Mouse (Mus musculus) layer of hippocampus, postnatal 14 days (tissue): ENCODE data around the gene Abhd16b. TPM values are rescaled to one million over a fixed set of nuclear protein-coding genes. Genes with fewer than 3 reads are reported as not detected.
"Not testable (repeated sequence)": the region's sequence is repeated elsewhere in the genome, so short reads cannot be mapped to it uniquely, and the experiment has no call there.

Experiments
- DNase-seq, 2 experiments: peaks; one replicate each; pipeline ENCODE4 v3.0.0; 2021 to 2022; ENCODE audit warnings: low spot score in 2 of 2, mixed read lengths in 1 of 2
- total RNA-seq, 2 experiments: library from RNA; stranded (reverse); gene quantifications; 2 replicates each; pipeline ENCODE4 v1.2.3; 2021

Abhd16b gene
- total RNA-seq, 2 experiments from 2014 or later: not detected

GRCm38 (mm10) chr2:181485741-181486140, 7.3 kb upstream of the Abhd16b start:
- no peak for DNase-seq

DNA sequence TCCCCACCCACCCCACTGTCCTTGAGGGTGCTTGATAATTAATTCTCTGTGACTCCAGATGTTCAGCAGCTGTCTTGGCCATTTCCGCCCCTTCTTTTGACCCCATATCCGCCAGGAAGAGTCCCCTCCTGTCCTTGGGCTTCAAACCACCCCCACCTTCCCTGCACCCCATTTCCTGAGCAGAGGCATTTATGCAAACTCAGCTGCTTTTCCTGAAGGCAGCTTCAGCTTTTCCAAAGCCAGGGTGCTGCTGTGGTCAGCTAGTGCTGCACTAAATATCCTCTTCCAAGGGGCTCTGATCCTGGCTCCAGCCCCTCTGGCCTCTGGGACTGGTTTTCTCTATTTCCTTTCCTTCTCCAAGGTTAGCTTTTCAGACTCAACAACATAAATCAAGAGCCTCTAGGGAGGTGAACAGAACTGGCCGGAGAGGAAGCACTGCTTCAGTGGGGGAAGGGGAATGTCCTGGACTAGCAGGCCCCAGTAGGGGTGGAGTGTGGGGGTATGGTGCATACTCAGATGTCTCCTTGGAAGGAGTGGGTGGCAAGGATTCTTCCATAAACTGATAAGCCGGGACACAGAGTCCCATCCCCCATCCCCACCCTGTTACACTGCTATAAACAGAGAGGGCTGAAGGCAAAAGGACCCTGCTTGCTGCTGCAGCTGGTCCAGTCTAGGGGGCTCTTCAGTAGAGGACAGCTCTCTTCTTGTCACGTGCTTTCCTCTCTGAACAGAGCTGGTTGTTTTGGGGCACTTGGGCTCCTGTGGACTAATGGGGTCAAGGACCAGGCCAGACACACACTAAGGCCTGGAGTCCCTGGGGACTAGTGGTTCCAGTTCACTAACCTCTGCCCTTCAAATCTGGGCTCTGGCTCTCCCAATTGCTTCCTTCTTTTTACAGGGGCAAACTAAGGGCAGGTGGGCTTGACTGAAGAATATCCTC, 5.4 kb upstream of the Abhd16b start:
- no peak for DNase-seq

GRCm38 (mm10) chr2:181491432-181492205, 1.4 kb upstream of the Abhd16b start:
- DNase-seq: no peak

DNA sequence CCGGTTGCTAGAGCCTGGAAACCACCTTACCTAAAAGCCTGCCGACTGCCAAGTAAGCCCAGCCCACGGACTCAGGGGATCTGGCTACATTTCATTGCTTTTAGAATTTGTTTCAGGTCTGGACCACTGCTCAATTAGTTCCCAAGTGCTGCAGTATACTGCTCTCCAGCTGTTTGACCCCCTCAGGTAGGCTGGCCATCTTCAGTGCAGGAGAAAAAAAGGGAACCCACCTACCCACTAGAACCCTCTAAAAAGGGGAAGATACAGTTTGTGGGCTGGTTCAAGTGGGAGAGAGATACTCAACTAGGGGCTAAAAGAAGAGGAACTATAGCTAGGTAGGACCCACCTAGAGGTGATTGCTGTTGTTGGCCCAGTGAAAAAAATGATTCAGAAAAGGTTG, 800 bp upstream of the Abhd16b start:
- DNase-seq: no peak

- no peak for DNase-seq
Observed at GRCm38 (mm10) chr2:181494266-181494945, 1.4 kb downstream of the Abhd16b start.

- not testable (repeated sequence) for DNase-seq
Observed at GRCm38 (mm10) chr2:181495845-181496244, 2.8 kb downstream of the Abhd16b start.

GRCm38 (mm10) chr2:181496281-181496680, 3.3 kb downstream of the Abhd16b start:
- peak; percentile 42 to 63 for DNase-seq

- DNase-seq: peak; percentile 85 to 95
Observed at GRCm38 (mm10) chr2:181496831-181497547, 4.0 kb downstream of the Abhd16b start, which contains the start of gene Tpd52l2. Tpd52l2 (plus strand) TSS chr2:181497142.

DNA sequence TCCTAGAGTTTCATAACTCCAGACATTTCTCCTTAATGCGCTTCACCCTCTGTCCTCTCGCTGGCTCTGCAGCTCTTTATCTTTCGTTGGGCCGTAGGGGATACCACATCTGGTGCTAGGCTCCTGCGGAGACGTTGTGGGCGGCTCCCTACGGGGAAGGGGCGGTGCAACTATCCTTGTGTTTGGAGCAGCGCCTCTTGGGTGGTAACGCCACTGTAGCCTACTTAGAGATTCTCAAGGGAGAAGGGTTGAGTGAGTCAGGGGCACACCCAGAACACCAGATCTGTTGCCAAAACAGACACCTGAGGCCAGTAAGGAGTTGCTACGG, 4.5 kb downstream of the Abhd16b start:
- no peak for DNase-seq

DNA sequence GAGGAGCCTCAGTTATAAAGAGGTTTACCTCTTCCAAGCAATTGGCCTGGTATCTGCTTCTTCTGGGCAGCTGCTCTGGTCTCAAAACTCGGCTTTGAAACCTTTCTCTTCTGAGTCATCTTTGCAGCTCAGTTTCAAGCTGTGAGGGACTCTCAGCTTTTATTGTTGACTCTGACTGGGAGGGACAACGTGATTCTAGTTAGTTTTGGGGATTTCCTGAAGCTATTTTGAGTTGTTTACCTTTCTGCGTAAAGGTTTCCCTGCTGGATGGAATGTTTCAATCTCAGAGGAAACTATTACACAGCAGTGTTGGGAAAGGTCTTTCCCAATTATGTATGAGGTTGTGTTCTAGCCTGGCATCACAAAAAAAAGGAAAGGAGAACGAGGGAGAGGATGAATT, 5.6 kb downstream of the Abhd16b start:
- no peak for DNase-seq

DNA sequence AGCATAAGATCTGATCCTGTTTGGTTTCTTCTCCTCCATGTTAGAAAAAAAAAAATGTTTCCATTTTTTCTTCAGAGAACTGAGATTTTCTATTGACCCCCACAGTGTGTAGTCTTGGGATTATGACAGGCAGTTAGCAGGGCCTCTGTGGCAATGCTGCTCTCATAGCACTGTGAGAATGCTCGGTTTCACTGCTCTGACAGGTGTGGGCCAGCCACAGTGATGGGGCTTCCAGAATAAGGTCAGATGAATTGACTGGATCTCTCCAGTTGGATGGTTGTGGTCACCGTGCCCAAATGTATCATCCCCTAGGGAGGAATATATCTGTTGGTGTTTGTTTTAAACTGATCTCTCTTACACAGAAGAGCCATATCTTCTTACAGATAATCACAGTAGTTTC, 16.2 kb downstream of the Abhd16b start:
- no peak for DNase-seq

- DNase-seq: no peak
Observed at GRCm38 (mm10) chr2:181511231-181511630, 18.2 kb downstream of the Abhd16b start.

- no peak for DNase-seq
Observed at GRCm38 (mm10) chr2:181519201-181519600, 26.2 kb downstream of the Abhd16b start.

DNA sequence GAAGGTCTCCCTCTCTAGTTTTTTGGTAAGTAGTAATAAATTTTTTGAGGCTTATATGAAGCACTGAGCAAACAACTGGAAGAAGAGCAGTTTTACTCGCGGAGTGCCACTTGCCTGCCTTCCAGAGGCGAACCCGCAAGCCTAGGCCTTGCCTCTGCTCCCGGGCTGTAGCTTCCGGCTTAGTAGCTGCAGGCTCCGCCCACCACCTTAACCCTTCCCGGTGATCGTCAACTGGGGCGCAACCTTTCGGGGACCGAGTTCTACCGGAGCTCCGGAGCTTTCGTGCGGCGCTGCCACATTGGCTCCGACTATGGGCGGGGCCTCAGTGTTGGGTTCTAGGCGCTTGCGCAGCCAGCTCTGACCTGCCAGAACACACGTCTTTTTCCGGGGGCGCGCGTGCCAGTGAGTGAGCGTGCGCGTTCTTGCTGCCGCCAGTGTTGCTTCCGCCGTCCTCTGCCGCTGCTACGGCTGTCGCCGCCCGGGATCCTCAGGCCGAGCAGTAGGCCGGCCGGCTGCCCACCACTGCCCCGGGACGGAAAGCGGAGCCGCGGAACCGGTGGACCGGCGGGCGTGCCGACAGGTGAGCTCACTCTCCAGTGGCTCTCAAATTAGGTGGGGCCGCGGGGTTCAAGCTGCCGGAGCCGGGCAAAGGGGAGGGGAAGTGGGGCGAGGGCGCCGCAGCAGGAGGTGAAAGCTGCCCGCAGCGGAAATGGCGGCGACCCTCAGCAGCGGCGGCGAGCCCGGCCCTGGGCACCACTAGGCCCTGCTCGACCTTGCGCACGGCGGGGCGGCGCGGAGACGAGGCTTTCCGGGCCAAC, 27.3 kb downstream of the Abhd16b start, which contains the start of gene Dnajc5:
Dnajc5 (plus strand) TSS at position 368 of the 818 bp plus-strand sequence.
- DNase-seq: peak; percentile 97 to 99

DNA sequence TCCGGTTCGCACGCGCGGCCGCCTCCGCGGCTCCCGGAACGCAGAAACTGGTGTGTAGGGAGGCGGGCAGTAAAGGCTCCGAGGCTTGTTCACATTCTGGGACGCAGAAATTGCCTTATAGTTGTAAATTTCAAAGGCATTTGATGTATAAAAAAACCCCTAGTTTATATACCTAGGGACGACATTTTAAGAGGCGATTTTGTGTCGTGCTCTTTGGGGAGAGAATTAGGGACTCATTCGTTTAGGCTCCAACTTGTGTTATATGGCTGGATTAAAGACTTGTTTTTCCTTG, 27.9 kb downstream of the Abhd16b start:
- DNase-seq: no peak

- DNase-seq: no peak
Observed at GRCm38 (mm10) chr2:181521491-181521890, 28.5 kb downstream of the Abhd16b start.

DNA sequence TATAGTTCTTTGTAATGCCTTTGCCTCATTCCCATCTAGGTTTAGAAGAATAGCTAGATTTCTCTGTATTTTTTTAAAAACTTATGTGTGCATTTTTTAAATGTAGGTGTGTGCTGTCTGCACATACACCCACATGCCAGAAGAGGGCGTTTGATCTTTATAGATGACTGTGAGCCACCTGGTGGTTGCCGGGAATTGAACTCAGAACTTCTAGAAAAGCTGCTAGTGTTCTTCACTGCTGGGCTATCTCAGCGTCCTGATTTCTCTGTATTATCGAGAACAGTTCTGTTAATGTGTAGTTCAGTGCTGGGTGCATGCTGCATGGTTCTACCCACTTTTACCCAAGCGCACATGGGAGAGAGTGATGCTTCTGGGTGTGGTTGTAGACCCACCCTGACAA, 29.8 kb downstream of the Abhd16b start:
- DNase-seq: no peak

DNA sequence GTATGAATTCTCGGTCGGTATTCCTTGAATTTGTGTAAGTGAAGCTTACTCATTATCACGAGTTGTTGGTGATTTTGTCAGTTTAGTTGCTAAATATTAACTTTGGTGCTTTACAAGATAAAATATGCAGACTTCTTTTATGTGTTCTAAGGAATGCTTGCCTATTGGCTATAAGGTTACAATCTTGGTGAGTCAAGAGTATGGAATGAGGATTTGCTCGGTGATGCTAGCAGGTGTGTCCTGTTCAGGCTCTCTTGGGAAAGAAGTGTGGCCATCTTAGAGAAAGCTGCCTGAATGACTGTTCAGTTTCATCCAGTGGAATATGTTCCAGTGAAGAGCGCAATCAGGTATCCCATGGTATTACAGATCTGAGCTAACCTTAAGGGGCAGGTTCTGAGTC, 32.5 kb downstream of the Abhd16b start:
- DNase-seq: no peak

- no peak for DNase-seq
Observed at GRCm38 (mm10) chr2:181529076-181529475, 36.1 kb downstream of the Abhd16b start.

DNA sequence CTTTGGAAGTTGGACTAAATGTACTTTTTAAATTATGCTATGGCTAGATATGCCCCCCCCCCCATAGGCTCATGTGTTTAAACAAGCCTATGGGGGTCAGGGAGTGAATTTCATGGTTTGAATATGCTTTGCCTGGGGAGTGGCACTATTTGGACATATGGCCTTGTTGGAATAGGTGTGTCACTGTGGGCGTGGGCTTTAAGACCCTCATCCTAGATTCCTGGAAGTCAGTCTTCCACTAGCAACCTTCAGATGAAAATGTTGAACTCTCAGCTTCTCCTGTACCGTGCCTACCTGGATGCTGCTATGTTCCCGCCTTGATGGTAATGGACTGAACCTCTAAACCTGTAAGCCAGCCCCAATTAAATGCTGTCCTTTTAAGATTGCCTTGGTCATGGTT, 39.6 kb downstream of the Abhd16b start:
- DNase-seq: no peak
